Mouse (Mus musculus) bone marrow macrophage, adult 2 months (primary cell): ENCODE measurements around the gene Tas2r102. TPM values are rescaled to one million over a fixed set of nuclear protein-coding genes. Genes with fewer than 3 reads are reported as not detected.

Source experiments
- H3K27ac ChIP-seq: 2 replicates; pipeline ENCODE4 v1.5.1; 2012; ENCODE audit warnings: low read depth, low read length; ENCODE audit not compliant: insufficient read depth
- H3K4me1 ChIP-seq: 2 replicates; pipeline ENCODE4 v1.6.1; 2012; ENCODE audit warnings: low read length; ENCODE audit not compliant: control insufficient read depth, insufficient read depth
- H3K4me3 ChIP-seq: 2 replicates; pipeline ENCODE4 v1.5.1; 2012; ENCODE audit warnings: mild to moderate bottlenecking, low read length, moderate library complexity; ENCODE audit not compliant: insufficient read depth
- CTCF ChIP-seq: IDR thresholded peaks from 2 replicates; pipeline ENCODE4 v1.5.1; 2012; ENCODE audit warnings: low read depth, mild to moderate bottlenecking, low read length, moderate library complexity
- POLR2A ChIP-seq: IDR thresholded peaks from 2 replicates; pipeline ENCODE4 v1.6.1; 2012; ENCODE audit warnings: mild to moderate bottlenecking, low read depth, low read length, borderline replicate concordance
- polyA plus RNA-seq: library from polyadenylated mRNA; stranded (reverse); fragments of >200 nt; gene quantifications from 2 replicates; pipeline ENCODE4 v1.2.4, GENCODE M21; 2012; ENCODE audit not compliant: missing spikeins, insufficient read depth, insufficient read length

The Tas2r102 gene
- polyA plus RNA-seq, result not detected in 2 replicates

- no peaks in the 10 kb centered on the region for H3K4me1 ChIP-seq
- no peak within 1 kb of the TSS for H3K27ac ChIP-seq
- no peak within 1 kb of the TSS for H3K4me3 ChIP-seq
- no peak for TF ChIP-seq POLR2A
- TF ChIP-seq CTCF, result no peak
Observed at GRCm38 (mm10) chr6:132761831-132762230, at the start of gene Tas2r102. TSS of gene Tas2r102 (plus strand) at chr6:132762131.

GRCm38 (mm10) chr6:132737935-132738334 is 24.0 kb upstream of the Tas2r102 start, which contains the start of gene Tas2r115:
TSS of gene Tas2r115 (minus strand) at chr6:132738035.
- Histone ChIP-seq H3K4me1 (no peaks in the 10 kb centered on the region), H3K27ac (no peak within 1 kb of the TSS), H3K4me3 (no peak within 1 kb of the TSS)
- TF ChIP-seq POLR2A (no peak), CTCF (no peak)

- H3K4me1 ChIP-seq, result no peaks in the 10 kb centered on the region
- no peak overlapping the region for H3K27ac ChIP-seq
- no peak overlapping the region for H3K4me3 ChIP-seq
- TF ChIP-seq POLR2A (no peak), CTCF (no peak)
Observed at GRCm38 (mm10) chr6:132750206-132750605, 11.7 kb upstream of the Tas2r102 start.

- TF ChIP-seq CTCF (no peak), POLR2A (no peak)
Observed at GRCm38 (mm10) chr6:132754430-132754829, 7.5 kb upstream of the Tas2r102 start, which contains the start of gene Tas2r124. TSS of gene Tas2r124 (plus strand) at chr6:132754730.

GRCm38 (mm10) chr6:132778062-132778461 is 16.1 kb downstream of the Tas2r102 start, which contains the start of gene Tas2r136:
TSS of gene Tas2r136 (minus strand) at chr6:132778162.
- H3K27ac ChIP-seq, result no peak within 1 kb of the TSS
- TF ChIP-seq POLR2A (no peak), CTCF (no peak)
- H3K4me1 ChIP-seq, result no peaks in the 10 kb centered on the region
- H3K4me3 ChIP-seq, result no peak within 1 kb of the TSS

More at GRCm38 (mm10) chr6:132754430-132754829, 7.5 kb upstream of the Tas2r102 start, which contains the start of gene Tas2r124:
- H3K4me1 ChIP-seq, result no peaks in the 10 kb centered on the region
- H3K4me3 ChIP-seq, result no peak within 1 kb of the TSS
- no peak within 1 kb of the TSS for H3K27ac ChIP-seq

- no peak overlapping the region for H3K4me3 ChIP-seq
- H3K4me1 ChIP-seq, result no peaks in the 10 kb centered on the region
- TF ChIP-seq POLR2A (no peak), CTCF (no peak)
- no peak overlapping the region for H3K27ac ChIP-seq
Observed at GRCm38 (mm10) chr6:132795393-132795792, 33.5 kb downstream of the Tas2r102 start.

GRCm38 (mm10) chr6:132802518-132802917 is 40.6 kb downstream of the Tas2r102 start, which contains the start of gene Tas2r117:
TSS of gene Tas2r117 (plus strand) at chr6:132802818.
- TF ChIP-seq CTCF (no peak), POLR2A (no peak)
- H3K4me1 ChIP-seq, result no peaks in the 10 kb centered on the region
- H3K27ac ChIP-seq, result no peak within 1 kb of the TSS
- H3K4me3 ChIP-seq, result no peak within 1 kb of the TSS

Other genes starting within 250 kb of the Tas2r102 start
- not detected in 2 replicates for gene Prh1, start 192.3 kb upstream of the Tas2r102 start, polyA plus RNA-seq
- gene Prp2, start 166.2 kb upstream of the Tas2r102 start, polyA plus RNA-seq, result not detected in 2 replicates
- not detected in 2 replicates for gene A630073D07Rik, start 110.6 kb upstream of the Tas2r102 start, polyA plus RNA-seq
- gene Tas2r120, start 105.2 kb upstream of the Tas2r102 start, polyA plus RNA-seq, result not detected in 2 replicates
- gene Tas2r121, start 61.1 kb upstream of the Tas2r102 start, polyA plus RNA-seq, result not detected in 2 replicates
- not detected in 2 replicates for gene Tas2r122, start 50.2 kb upstream of the Tas2r102 start, polyA plus RNA-seq
- not detected in 2 replicates for gene Tas2r115, start 24.1 kb upstream of the Tas2r102 start, polyA plus RNA-seq
- not detected in 2 replicates for gene Tas2r124, start 7.4 kb upstream of the Tas2r102 start, polyA plus RNA-seq
- not detected in 2 replicates for gene Tas2r136, start 16.0 kb downstream of the Tas2r102 start, polyA plus RNA-seq
- gene Tas2r117, start 40.7 kb downstream of the Tas2r102 start, polyA plus RNA-seq, result not detected in 2 replicates
- not detected in 2 replicates for gene Tas2r123, start 85.0 kb downstream of the Tas2r102 start, polyA plus RNA-seq
- gene Tas2r116, start 93.3 kb downstream of the Tas2r102 start, polyA plus RNA-seq, result not detected in 2 replicates
- not detected in 2 replicates for gene Tas2r110, start 105.9 kb downstream of the Tas2r102 start, polyA plus RNA-seq
- gene Tas2r113, start 130.9 kb downstream of the Tas2r102 start, polyA plus RNA-seq, result not detected in 2 replicates
- not detected in 2 replicates for gene Tas2r125, start 147.5 kb downstream of the Tas2r102 start, polyA plus RNA-seq
- gene Tas2r129, start 189.0 kb downstream of the Tas2r102 start, polyA plus RNA-seq, result not detected in 2 replicates
- gene Tas2r131, start 195.8 kb downstream of the Tas2r102 start, polyA plus RNA-seq, result not detected in 2 replicates
- not detected in 2 replicates for gene Tas2r109, start 218.8 kb downstream of the Tas2r102 start, polyA plus RNA-seq